Mouse (Mus musculus) monocyte, adult 2 months (primary cell): ENCODE measurements around the gene Ppp1r13b.

ENCODE experiments used
- DNase-seq, 2 experiments: peaks; one replicate each; pipeline ENCODE4 v3.0.0; 2022; ENCODE audit warnings: low spot score in 2 of 2, low read depth in 1 of 2

The Ppp1r13b gene

GRCm38 (mm10) chr12:111920046-111920445 is 12.1 kb upstream of the Ppp1r13b start:
- no peak for DNase-seq

DNA sequence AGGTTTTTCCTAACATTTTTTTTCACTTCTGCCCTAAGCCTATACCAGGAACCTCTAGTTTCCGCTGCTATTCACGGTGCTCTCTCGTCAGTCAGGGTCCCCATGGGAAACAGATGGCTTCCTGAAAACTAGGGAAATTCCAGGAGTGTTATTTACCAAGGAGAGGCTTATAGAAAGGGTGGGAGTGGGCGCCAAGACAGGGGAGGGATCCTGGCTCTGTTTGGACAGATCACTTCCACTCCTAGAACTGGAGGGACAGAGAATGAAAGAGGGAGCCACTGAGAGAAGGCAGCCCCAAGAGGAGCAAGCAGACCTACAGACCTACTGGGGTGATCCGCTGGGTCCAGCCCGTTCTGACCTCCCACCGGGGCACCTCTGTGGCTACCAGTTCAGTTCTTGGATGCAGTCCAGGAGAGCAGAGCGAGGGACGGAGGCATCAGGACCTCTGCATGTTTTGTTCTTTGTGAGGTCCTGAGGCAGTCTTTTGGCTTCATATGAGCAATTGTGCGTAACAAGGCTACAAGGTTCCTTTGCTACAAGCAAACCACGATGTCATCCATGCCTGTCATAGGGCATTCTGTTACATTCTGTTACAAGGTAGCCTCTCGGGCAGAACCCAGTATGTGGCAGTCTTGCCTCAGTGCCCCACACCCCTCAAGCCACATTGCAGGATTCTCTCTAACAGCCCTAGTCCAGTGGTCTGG is 8.8 kb upstream of the Ppp1r13b start:
- DNase-seq = no peak

GRCm38 (mm10) chr12:111915781-111916180 is 7.9 kb upstream of the Ppp1r13b start:
- no peak for DNase-seq

DNA sequence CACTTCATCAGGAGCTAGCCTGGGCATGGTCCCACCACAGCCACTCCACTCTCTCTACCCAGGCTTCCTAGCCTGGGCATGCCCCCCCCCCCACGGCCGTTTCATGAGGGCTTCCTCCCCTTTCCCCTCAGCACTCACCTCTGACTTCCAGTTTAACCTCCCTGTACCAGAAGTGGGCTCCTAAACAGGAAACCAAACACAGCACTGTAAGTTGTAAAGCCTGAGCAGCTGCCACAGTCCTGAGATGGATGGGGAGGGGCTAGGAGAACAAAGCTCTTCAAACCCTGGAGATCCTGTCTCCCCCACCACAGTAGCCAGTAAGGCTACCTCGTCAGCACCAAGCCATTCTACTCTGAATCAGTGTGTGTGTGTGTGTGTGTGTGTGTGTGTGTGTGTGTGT is 6.1 kb upstream of the Ppp1r13b start:
- DNase-seq = no peak

DNA sequence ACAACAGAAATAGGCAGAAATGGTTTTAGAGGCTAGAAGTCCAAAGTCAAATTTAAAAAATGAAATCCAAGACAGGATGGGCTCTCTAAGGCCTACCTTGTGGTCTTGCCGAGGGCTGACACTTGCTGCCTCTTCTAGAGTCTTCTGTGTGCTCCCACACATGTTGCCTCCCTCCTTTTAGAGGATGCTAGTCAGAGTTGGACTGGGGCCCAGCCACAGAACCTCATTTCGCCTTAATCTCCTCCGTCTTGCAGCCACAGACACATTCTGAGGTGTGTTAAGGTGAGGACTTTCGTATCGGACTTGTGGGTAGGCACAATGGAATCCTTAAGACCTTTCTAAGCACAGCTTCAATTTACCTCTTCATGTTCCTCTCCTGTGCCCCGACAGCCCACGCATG is 4.9 kb upstream of the Ppp1r13b start:
- no peak for DNase-seq

DNA sequence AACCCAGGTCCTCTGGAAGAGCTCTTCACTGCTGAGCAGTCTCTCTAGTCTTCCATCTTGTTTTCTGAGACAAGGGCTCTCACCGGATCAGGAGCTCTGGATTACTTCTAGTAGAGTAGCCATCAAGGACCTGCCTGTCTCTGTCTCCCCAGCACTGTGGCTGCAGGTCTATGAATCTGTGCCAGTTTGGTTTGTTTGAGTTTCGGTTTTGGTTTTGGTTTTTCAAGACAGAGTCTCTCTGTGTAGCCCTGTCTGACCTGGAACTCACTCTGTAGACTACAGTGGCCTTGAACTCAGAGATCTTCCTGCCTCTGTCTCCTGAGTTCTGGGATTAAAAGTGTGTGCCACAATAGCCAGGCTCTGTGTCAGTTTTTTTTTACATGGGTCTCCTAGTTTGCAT is 3.9 kb upstream of the Ppp1r13b start:
- DNase-seq = no peak

GRCm38 (mm10) chr12:111911171-111911760 is 3.4 kb upstream of the Ppp1r13b start:
- no peak for DNase-seq

GRCm38 (mm10) chr12:111908997-111909550 is 1.2 kb upstream of the Ppp1r13b start:
- DNase-seq = no peak

- DNase-seq = peak in 1 of 2 experiments; percentile 7
These were observed 454 bp downstream of the Ppp1r13b start for GRCm38 (mm10) chr12:111907421-111907891.

GRCm38 (mm10) chr12:111906309-111906875 is 1.5 kb downstream of the Ppp1r13b start:
- DNase-seq = no peak

DNA sequence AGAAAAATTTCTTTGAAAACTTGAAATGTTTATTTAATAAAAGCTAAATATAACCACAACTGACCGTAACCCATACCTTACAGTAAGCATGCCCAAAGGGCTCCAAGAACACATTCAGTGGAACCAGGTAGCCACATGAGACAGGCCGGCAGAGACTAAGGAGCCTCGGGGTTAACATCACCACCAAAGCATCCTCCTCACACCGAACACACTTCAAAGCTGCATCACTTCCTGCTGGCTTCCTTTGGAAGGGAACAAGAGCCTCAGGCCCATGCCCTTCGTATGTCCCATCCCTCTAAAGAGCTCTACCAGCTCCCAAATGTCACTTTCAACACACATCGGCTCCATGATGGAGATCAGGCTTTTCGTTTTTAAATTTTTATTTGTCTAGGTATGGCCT is 5.4 kb downstream of the Ppp1r13b start:
- no peak for DNase-seq

DNA sequence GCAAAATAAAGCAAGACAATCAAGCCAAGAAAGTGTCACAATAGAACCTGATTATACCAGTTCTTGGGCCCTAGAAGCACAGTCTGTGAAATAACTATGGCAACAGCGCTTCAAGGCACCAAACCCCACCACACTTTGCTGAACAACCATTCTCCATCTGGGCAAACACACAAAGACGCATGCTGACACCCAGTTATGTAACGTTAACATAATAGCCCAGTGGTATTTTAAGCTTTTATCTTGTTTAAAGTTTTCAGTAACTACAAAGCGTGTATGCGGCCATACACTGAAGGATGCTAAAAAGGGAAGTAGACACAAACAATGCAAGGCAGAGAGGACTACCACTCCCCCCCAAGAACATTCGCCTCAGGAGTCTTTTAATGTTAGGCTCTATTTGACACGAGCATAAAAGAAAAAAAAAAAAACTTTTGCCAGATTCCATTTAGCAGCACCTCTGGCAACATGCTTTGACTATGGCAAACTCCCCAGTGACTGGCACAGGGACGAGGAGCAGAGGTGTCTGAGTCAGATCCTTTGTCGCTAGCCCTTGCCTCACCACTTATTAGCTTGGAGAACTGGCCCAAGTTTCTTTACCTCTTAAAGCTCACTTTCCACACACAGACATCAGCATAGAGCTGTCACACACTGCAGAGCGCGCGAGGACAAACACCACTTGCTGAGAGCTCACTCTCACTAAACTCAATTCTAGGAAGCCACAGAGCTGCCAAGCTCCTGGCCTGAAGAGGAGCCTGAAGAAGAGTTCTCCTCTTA is 6.6 kb downstream of the Ppp1r13b start:
- DNase-seq = no peak

DNA sequence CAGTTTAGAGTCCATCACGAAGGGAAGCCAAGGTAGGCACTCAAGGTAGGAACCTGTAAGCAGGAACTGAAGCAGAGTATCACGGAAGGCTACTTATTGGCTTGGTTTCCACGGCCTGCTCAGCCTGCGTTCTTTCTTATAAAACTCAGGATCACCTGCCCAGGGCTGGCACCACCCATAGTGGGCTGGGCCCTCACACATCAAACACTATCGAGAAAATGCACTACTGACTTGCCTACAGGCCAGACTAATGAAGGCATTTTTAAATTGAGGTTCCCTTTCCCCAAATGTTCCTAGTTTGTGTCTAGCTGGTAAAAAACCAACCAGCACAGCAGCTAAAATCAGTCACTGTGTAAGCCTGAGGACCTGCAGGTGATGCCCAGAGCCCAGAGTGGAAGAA is 8.3 kb downstream of the Ppp1r13b start:
- no peak for DNase-seq

DNA sequence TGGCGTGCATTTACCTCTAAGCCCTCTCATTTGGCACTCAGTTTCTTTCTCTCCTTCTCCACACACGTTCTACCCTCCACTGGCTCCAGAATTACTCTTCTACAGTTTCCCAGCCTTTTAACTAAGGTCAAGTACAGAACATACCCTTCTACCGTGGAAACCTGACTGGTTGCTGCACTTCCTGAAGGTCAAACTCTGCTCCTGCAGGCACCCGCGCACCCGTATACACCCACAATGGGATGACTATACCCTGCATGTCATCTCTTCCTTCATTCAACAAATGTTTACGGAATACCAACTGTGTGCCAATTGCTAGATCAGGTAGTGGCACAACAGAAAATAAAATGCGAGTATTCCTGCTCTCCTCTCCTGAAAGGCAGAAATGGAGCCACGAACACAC is 9.2 kb downstream of the Ppp1r13b start:
- no peak for DNase-seq

GRCm38 (mm10) chr12:111896908-111897661 is 10.8 kb downstream of the Ppp1r13b start:
- no peak for DNase-seq

GRCm38 (mm10) chr12:111894082-111894481 is 13.8 kb downstream of the Ppp1r13b start:
- DNase-seq = no peak

DNA sequence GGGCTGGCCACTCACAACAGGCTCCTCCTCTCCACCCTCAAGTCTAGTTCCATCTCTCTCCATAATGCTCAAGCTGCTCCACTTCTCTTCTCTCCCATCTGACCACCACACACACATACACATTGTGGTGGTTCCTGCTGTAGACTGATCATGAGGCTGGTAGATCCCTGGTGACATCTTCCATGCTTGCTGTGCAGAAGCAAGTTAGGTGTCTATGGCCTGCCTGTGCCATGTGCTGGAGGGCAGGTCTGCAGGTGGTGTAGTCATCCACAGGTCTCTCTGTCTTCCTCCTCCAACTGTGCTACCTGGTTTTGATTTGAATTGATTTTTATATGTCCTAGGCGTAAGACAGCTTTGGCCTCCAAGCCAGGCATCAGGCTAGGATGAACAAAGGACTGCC is 14.9 kb downstream of the Ppp1r13b start:
- no peak for DNase-seq

DNA sequence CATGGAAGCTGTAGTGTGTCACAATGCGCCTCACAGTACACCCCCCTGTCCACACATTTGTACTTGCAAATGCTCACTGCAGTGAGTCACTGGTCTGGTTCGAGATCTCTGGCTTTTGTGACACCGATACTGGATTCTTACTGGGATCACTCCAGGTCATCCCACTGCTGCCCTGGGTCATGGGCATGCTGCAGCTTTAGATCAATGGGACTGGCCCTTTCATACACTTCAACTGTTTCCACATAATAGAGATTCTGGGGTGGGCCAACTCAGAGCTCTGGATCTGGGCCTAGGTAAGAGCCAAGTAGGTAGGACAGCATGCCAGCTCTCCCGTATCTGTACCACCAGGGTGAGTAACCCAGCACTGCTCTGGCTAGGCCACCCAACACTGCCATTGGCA is 16.1 kb downstream of the Ppp1r13b start:
- DNase-seq = no peak

DNA sequence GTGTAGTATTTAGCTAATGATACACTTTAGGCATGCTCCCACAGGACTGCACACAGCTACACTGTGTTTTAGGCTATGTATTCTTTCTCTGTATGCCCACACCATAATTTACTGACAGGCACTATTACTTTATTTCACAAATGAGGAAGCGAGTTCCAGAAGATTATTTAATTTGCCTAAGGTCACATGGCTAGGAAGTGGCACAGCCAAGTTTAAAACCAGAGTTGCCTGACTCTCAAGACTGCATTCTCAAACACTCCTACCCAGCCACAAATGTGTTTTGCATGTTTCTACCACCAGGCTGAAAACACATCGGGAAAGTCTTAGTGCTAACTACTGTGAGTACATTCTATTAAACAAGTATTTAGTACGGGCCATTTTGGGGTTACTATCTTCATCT is 18.7 kb downstream of the Ppp1r13b start:
- DNase-seq = no peak

- no peak for DNase-seq
These were observed 19.5 kb downstream of the Ppp1r13b start for GRCm38 (mm10) chr12:111888303-111888864.
